Mouse (Mus musculus) lung, postnatal 25 days (tissue): Measurements from ENCODE around the gene Mvb12a.

Experiments
- DNase-seq: peaks from one replicate; pipeline ENCODE4 v3.0.0; 2022; ENCODE audit warnings: low spot score

Mvb12a gene

GRCm38 (mm10) chr8:71563992-71564391, 21.3 kb downstream of the Mvb12a start:
- DNase-seq, result no peak

DNA sequence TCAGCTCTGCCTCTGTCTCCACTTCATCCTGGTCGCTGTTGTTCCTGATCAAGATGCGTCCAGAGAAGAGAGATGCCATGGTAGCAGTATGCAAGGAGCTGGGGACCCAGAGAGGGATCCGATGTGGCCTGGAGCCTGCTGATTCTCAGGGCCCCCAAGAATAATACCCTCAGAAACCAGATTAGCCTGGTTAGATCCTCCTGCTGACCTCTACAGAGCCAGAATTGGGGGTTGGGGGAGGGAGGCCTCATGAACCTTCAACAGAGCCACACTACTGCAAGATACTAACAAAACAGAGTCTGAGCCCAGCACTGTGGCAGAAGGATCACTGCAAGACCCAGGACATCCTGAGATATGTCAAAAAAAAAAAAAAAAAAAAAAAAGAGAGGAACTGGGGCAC, 23.8 kb downstream of the Mvb12a start, which contains the start of gene Nxnl1:
Nxnl1 (minus strand) TSS at position 101 of the 400 bp plus-strand sequence.
- no peak for DNase-seq

- DNase-seq, result no peak
These were observed 24.9 kb downstream of the Mvb12a start for GRCm38 (mm10) chr8:71567587-71567986.

DNA sequence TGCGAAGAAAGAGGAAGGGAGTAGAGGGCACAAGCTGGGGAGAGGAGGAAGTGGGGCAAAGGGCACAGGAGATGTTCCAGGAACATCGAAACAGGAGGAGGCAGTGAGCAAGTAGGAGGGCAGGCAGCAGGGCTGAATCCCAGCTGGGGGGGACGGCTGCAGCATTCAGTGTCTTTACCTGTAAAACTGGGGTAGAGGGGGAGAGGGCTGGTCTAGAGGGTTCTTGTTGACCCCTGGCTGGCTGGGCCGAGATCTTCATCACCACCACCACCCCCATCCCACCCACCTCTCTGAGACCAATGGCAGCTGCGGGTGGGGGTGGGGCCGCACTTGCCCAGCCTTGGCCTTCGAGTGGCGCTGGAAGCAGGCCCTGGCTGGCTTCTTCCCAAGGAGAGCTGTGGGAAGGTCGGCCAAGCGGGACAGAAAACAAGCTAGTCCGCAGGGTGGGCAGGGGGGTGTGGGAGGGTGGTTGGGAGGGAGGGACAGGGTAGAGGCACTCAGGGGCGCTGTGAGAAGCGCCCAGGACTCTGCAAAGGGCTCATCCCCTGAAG, 25.7 kb downstream of the Mvb12a start, which contains the start of gene Slc27a1:
Slc27a1 (plus strand) TSS at position 496 of the 551 bp plus-strand sequence.
- peak; percentile 67 for DNase-seq

- DNase-seq, result no peak
These were observed 26.2 kb downstream of the Mvb12a start for GRCm38 (mm10) chr8:71568941-71569340.

GRCm38 (mm10) chr8:71569366-71570290, 26.9 kb downstream of the Mvb12a start:
- peak; percentile 95 for DNase-seq

DNA sequence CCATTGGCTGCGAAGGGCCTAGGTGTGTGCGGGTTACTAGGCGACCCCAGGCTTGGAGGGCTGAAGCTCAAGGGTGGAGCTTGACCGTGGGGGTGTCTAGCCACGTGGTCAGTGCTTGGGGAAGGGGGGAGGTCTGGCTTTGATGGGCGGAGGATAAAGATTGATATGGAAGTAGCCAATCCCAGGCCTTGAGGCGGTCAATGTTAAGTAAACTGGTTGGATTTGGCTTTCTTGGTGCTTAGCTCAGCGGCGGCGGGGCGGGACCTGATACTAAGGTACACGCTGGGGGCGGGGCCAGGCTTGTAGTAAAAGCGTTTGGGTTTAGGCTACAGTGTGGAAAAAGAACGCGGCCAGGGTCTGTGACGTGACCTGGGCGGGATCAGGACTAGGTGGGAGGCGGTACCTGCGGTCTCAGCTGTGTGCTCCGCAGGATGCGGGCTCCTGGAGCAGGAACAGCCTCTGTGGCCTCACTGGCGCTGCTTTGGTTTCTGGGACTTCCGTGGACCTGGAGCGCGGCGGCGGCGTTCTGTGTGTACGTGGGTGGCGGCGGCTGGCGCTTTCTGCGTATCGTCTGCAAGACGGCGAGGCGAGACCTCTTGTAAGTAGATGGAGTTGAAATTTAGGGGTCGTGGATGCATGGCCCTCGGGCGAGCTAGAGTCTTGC, 27.7 kb downstream of the Mvb12a start:
- peak; percentile 96 for DNase-seq

- DNase-seq, result no peak
These were observed 29.4 kb downstream of the Mvb12a start for GRCm38 (mm10) chr8:71572077-71572476.

DNA sequence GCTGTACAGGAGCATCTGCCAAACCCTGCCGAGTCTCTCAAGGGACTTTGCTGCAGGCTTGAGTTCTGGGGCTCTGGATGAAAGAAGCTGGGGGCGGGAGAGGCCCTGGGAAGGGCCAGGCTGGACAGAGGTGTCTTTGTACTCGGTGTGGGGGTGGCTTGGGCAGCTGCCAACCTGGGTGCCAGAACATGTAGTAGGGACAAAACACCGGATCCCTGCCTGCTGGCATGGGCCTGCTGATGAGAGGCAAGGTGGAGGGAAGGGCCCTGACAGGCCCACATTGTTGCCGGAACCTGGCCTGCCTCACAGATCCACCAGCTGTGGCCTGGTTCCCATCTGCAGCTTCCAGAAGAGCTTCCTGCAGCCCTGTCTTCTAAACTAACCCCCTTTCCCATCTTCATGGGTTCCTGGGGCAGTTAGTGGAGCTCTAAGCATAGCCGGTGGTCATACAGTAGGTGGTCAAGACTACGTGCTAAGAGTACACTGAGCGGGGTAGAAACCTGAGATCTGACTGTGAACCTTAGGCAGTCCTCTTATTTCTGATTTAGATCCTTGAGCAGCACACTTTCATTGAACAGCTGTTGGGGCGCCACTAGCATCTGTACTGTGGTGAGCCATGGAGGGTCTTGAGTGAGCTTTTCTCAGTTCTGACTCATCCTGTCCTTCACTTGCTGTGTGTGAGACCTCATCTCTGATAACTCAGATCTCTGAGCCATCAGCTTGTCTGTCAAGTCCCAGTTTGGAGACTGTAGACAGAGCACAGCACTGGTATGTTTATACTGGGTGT, 30.3 kb downstream of the Mvb12a start:
- DNase-seq, result no peak

GRCm38 (mm10) chr8:71574426-71574825, 31.7 kb downstream of the Mvb12a start:
- no peak for DNase-seq

DNA sequence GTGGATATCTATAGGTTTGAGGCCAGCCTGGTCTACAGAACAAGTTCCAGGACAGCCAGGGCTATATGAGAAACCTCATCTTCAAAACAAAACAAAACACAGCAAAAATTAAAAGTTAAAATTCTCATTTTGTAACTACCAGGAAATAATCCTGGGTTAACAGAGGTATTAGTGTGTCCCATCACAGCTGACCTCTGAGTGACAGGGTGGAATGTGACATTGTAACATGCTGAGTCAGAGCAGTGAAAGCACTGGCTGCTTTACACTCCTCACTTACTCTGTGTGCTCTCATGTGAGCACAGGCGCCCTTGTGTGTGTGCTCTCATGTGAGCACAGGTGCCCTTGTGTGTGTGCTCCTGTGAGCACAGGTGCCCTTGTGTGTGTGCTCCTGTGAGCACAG, 32.3 kb downstream of the Mvb12a start:
- no peak for DNase-seq

- no peak for DNase-seq
These were observed 35.2 kb downstream of the Mvb12a start for GRCm38 (mm10) chr8:71577856-71578387.

DNA sequence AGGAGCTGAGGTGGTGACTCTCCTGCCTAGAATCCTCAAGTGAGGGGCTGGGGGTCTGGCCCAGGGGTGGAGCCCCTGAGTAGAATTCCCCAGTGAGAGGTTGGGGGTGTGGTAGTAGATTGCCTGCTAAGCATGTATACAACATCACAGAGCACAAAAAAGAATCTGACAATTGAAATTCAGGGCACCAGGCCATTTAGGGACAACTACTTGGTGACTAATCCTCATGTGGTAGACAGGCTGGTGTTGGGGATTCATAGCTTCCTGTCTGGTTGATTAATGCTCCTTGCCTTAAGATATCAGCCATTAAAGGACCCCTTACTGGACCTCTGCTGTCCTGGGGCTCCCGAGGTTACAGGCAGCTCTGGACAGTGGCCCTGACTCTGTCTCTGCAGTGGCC, 36.3 kb downstream of the Mvb12a start:
- DNase-seq, result no peak

GRCm38 (mm10) chr8:71579476-71579875, 36.8 kb downstream of the Mvb12a start:
- no peak for DNase-seq

DNA sequence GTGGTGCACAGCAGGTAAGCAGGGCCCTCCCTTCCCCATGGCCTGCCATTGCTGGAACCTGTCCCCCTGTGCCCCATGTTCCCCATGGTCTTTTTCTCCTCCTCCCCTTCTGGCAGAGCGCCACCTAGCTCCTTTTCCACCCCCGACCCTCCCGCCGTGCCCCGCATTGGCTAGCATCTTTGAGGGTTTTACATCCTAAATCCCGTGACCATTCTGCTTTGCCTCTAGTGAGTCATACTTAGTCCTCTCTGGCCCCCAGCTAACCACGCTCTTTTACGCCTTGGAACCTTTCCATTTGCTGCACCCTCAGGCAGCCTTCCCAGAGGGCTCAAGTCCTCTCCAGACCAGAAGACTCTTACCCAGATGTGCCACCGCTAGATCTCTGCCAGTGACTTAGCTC, 37.5 kb downstream of the Mvb12a start:
- DNase-seq, result no peak

DNA sequence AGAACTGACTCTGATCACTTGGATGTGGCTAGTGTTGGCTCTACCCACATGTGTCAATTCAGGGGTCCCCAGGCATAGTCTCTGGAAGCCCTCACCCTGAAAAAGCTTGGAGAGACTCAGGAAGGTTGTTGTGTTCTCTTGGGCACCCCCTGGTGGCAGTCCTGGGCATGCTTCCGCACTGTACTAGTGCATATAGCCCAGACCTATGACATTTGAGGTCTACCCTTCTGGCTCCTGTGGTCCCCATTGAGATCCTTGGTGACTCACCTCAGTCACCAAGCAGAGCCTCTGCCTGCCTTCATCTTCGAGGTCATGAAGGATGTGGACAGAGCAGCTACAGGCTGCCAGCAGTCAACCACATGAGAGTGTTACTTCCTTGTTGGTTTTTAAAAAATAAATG, 44.2 kb downstream of the Mvb12a start:
- no peak for DNase-seq

DNA sequence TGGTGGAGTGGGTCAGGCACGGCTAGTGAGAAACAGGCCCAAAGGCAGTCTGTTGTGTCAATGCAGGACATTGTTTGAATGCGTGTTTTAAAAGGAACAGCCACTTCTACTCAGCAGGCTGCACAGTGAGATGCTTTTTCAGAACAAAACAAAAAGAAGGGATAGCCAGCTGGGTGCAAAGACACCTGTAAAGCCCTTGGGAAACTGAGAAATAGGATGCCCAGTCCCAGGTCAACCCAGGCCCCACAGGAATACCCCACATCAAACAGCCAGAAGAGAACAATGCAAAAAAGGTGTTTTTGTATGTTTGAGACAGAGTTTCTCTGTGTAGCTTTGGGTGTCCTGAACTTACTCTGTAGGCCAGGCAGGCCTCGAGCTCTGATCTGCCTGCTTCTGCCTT, 46.0 kb downstream of the Mvb12a start:
- no peak for DNase-seq

DNA sequence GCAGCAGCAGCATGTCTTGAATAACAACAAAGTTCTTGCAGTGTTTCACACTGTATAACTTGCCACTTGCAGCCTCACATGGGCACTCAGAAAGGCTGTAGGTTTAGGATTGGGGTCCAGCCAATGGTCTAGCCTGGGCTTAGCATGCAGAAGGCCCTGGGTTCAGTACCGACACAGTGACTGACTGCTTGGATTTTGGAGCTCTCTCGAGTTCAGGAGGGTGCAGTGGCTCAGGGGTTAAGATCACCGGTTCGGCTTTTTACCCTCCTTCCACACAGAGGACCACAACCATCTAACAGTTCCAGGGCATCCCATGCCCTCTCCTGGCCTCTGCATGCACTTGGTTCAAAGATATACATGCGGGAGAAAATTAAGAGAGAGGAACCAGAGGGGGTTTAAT, 48.3 kb downstream of the Mvb12a start:
- DNase-seq, result no peak

- DNase-seq, result peak; percentile 96
These were observed 49.0 kb downstream of the Mvb12a start, which contains the start of gene Pgls for GRCm38 (mm10) chr8:71591471-71592373. Gene Pgls (plus strand): TSS chr8:71592176.

DNA sequence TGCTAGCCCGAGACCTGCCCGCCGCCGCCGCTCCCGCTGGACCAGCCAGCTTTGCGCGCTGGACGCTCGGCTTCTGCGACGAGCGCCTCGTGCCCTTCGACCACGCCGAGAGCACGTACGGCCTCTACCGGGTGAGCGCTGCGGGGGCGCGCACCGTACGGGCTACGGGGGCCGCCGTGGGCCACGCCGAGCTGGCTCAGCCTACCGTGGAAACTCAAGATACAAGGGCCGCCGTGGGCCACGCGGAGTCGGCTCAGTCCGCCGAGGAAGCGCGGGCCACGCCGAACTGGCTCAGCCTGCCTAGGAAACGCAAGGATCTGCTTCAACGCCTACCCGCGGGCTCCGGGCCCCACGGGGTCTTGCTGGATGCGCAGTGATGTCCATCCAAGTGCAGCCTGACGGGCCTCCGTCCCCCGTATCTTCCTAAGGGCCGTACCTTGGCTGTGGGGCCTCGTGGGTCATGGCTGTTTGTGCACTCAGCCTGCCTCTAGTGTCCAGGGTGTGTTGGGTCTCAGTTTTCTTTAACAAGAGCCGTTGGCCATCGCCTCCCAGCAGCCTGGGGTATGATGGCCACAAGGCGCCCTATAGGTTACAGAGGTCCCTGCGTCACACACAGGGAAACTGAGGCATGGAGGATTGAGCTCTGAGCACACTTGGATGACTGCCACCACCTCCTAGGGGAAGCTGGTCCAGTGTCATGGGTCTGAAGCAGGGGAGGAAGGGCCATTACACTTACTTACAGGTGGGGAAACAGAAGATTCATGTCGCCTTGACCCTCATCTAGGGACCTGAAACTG, 49.9 kb downstream of the Mvb12a start:
- peak; percentile 70 for DNase-seq
